Mouse (Mus musculus) left cerebral cortex, adult 2 months (tissue): ENCODE measurements around the gene Gm5244. TPM values are rescaled to one million over a fixed set of nuclear protein-coding genes. Genes with fewer than 3 reads are reported as not detected.

Source experiments
- DNase-seq, 2 experiments: peaks; one replicate each; pipeline ENCODE4 v3.0.0; 2021 to 2022; ENCODE audit warnings: low spot score in 2 of 2, mixed read lengths in 1 of 2; ENCODE audit errors: extremely low spot score in 1 of 2
- H3K27ac ChIP-seq: fragments of 200-600 bp; 2 replicates; pipeline ENCODE4 v1.8.1; 2022
- H3K4me3 ChIP-seq: fragments of 200-600 bp; 2 replicates; pipeline ENCODE4 v1.8.1; 2022
- CTCF ChIP-seq: fragments of 200-600 bp; IDR thresholded peaks from 2 replicates; pipeline ENCODE4 v1.8.1; 2022; ENCODE audit warnings: antibody characterized with exemption, mild to moderate bottlenecking, moderate library complexity
- intact Hi-C: fragments of 180-260 bp; cut with DNase I; formaldehyde crosslinking; loops from one replicate; pipeline ENCODE4 v1.15.1; 2025
- total RNA-seq, 2 experiments: library from RNA; stranded (reverse); gene quantifications; 2 replicates each; pipeline ENCODE4 v1.2.3; 2021

The Gm5244 gene
- total RNA-seq, 2 experiments from 2014 or later = not detected

- DNase-seq = no peak
- intact Hi-C loops = loop anchor here (5.0 to 10.0 kb wide), 2 partner anchors 223 to 686 kb away; partner anchors contain the start of gene Gm4952
Observed at GRCm38 (mm10) chr19:12820383-12820782, 26.1 kb upstream of the Gm5244 start.

GRCm38 (mm10) chr19:12824549-12824948, 21.9 kb upstream of the Gm5244 start:
- no peak overlapping the region for H3K27ac ChIP-seq
- no peak for DNase-seq
- H3K4me3 ChIP-seq = no peak overlapping the region
- peak; percentile 24 for TF ChIP-seq CTCF
- intact Hi-C loops = loop anchor here (5.0 to 10.0 kb wide), 2 partner anchors 227 to 690 kb away; partner anchors contain the start of gene Gm4952

More at GRCm38 (mm10) chr19:12820383-12820782, 26.1 kb upstream of the Gm5244 start:
- peak; percentile 86 for TF ChIP-seq CTCF
- no peak overlapping the region for H3K4me3 ChIP-seq
- no peak overlapping the region for H3K27ac ChIP-seq

GRCm38 (mm10) chr19:12830823-12831430, 15.6 kb upstream of the Gm5244 start:
- no peak overlapping the region for H3K4me3 ChIP-seq
- H3K27ac ChIP-seq = no peak overlapping the region
- TF ChIP-seq CTCF = no peak
- intact Hi-C loops = no loop called here
- no peak for DNase-seq

DNA sequence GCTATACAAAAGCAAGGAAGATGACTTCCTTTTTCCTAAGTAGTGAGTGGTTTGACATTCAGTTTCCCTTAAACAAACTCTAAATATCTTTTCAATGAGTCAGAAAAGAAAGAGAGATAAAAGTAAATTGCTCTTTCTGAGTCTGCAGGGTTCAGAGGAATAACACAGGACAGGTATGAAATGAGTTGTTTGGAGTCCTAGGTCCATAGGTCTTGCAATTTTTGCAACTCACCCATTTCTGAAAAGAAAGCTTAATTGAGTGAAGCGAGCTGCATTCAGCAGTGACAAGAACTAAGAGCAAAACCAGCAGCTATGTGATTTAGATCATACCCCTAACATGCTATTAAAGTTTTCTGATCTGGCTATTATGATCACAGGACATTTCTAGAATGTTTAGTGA, 14.9 kb upstream of the Gm5244 start:
- DNase-seq = no peak
- TF ChIP-seq CTCF = no peak
- intact Hi-C loops = no loop called here

GRCm38 (mm10) chr19:12833625-12834024, 12.9 kb upstream of the Gm5244 start:
- Histone ChIP-seq H3K27ac (no peak overlapping the region), H3K4me3 (no peak overlapping the region)
- no peak for DNase-seq
- intact Hi-C loops = no loop called here
- no peak for TF ChIP-seq CTCF

More for the DNA sequence above, 14.9 kb upstream of the Gm5244 start:
- Histone ChIP-seq H3K27ac (no peak overlapping the region), H3K4me3 (no peak overlapping the region)

DNA sequence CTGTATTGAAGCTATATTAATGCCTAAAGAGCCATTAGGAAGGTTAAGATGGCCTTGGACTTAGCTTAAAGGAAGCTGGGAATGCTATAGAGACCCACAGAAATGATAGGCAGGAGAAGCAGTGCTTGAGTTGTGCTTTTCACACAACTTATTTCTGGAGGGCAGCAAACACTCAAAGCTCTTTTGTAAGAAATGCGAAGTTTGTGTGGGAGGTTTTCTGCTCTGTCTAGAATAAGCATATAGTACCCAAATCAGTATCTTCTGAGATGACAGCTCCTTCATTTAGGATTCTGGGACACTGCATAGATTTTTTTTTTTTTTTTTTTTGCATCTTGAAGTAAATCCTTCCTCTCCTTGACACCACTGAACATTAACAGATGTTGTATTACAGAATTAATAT, 8.0 kb upstream of the Gm5244 start:
- DNase-seq = no peak
- Histone ChIP-seq H3K4me3 (no peak overlapping the region), H3K27ac (no peak overlapping the region)
- no peak for TF ChIP-seq CTCF
- intact Hi-C loops = no loop called here

DNA sequence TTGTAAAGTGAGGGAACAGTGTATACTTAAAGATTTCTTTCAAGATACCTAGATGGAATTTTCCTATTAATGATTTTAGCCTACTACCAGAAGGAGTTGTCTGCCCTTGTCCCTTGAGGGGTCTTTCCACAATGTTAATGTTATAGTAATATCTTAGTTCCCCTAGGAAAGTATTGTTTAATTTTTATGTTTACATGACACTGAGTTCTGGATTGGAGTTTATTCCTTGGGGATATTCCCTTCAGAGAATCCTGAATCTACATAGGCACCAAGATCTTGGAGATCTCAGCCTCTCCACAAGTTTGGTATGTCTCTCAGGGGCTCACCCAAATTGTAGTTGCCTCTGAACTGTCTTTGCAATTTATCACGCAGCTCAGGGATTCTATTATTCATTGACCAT, 10.5 kb downstream of the Gm5244 start, which contains the start of gene Olfr1444:
Gene Olfr1444 (plus strand): TSS at position 301 of the 400 bp plus-strand sequence.
- no peak for DNase-seq
- no peak within 1 kb of the TSS for H3K27ac ChIP-seq
- no peak within 1 kb of the TSS for H3K4me3 ChIP-seq
- no peak for TF ChIP-seq CTCF
- intact Hi-C loops = no loop called here

DNA sequence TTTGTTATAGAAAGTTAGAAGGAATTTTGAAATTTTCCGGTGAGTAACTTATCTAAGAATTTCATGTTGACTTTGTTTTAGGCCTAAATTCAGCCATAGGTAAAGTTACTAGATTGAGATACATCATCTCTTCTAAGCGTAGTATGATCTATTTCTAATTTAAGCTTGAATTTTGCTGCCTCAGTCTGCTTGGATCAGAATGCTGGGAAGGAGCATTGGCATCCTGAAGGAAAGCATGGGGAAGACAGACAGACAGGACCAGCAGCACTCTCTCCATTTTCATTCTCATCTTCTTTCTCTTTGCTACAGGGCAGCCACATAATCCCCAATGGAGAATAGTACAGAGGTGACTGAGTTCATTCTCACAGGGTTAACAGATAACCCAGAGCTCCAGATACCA, 37.1 kb downstream of the Gm5244 start, which contains the start of gene Olfr1445:
Gene Olfr1445 (plus strand): TSS at position 301 of the 400 bp plus-strand sequence.
- no peak for TF ChIP-seq CTCF
- Histone ChIP-seq H3K27ac (no peak within 1 kb of the TSS), H3K4me3 (no peak within 1 kb of the TSS)
- DNase-seq = no peak
- intact Hi-C loops = no loop called here

- intact Hi-C loops = no loop called here
- Histone ChIP-seq H3K4me3 (no peak within 1 kb of the TSS), H3K27ac (no peak within 1 kb of the TSS)
- TF ChIP-seq CTCF = no peak
- no peak for DNase-seq
Observed at GRCm38 (mm10) chr19:12893424-12893823, 46.9 kb downstream of the Gm5244 start, which contains the start of gene Olfr1446. Gene Olfr1446 (minus strand): TSS chr19:12893524.

Other genes starting within 250 kb of the Gm5244 start
- under 1 TPM in 1 of 2 experiments, not detected in 1; 0.29 TPM for gene Gm4952, start 246.7 kb upstream of the Gm5244 start, total RNA-seq
- not detected for gene Glyat, start 213.4 kb upstream of the Gm5244 start, total RNA-seq
- not detected for gene Olfr1442, start 176.2 kb upstream of the Gm5244 start, total RNA-seq
- gene Olfr1443, start 168.6 kb upstream of the Gm5244 start, total RNA-seq = not detected
- gene Keg1, start 150.9 kb upstream of the Gm5244 start, total RNA-seq = not detected
- gene Cntf, start 81.0 kb upstream of the Gm5244 start, total RNA-seq = 1 to 10 TPM; 2.3 to 4.0 TPM
- gene Zfp91, start 50.6 kb upstream of the Gm5244 start, total RNA-seq = 10 to 100 TPM; 89.2 to 97.0 TPM
- 1 to 10 TPM; 1.4 to 1.5 TPM for gene Lpxn, start 50.5 kb upstream of the Gm5244 start, total RNA-seq
- not detected for gene Olfr1444, start 10.6 kb downstream of the Gm5244 start, total RNA-seq
- gene Olfr1445, start 37.2 kb downstream of the Gm5244 start, total RNA-seq = not detected
- not detected for gene Olfr1446, start 46.8 kb downstream of the Gm5244 start, total RNA-seq
- gene Olfr1447, start 57.1 kb downstream of the Gm5244 start, total RNA-seq = not detected
- not detected for gene Olfr1448, start 77.7 kb downstream of the Gm5244 start, total RNA-seq
- not detected for gene Olfr1449, start 84.2 kb downstream of the Gm5244 start, total RNA-seq
- gene Olfr1450, start 103.6 kb downstream of the Gm5244 start, total RNA-seq = not detected
- gene Olfr1451, start 148.3 kb downstream of the Gm5244 start, total RNA-seq = not detected
- gene Olfr1453, start 181.6 kb downstream of the Gm5244 start, total RNA-seq = not detected
- gene Olfr1454, start 213.9 kb downstream of the Gm5244 start, total RNA-seq = not detected